Mouse (Mus musculus) heart, postnatal 0 days (tissue): ENCODE results near the gene Ermap. TPM values are rescaled to one million over a fixed set of nuclear protein-coding genes. Genes with fewer than 3 reads are reported as not detected.

Experiments used
- ATAC-seq: fragments of 200-750 bp; cut with Nextera tagmentation; 2 replicates; pipeline ENCODE4 v1.8.0; 2017; ENCODE audit warnings: low read depth, moderate number of reproducible peaks, moderate library complexity; ENCODE audit not compliant: insufficient read depth
- DNase-seq: peaks from one replicate; pipeline ENCODE4 v3.0.0-alpha.2; 2016; ENCODE audit warnings: low spot score
- H3K27ac ChIP-seq: fragments of 300-500 bp; sonication (generic); 2 replicates; pipeline ENCODE4 v1.5.1; 2014; ENCODE audit warnings: low read depth, mild to moderate bottlenecking
- H3K27me3 ChIP-seq: fragments of 300-500 bp; sonication (generic); 2 replicates; pipeline ENCODE4 v1.6.1; 2014; ENCODE audit warnings: low read length, mixed read lengths; ENCODE audit not compliant: control insufficient read depth, insufficient read depth
- H3K36me3 ChIP-seq: fragments of 300-500 bp; sonication (generic); replicated peaks from 2 replicates; pipeline ENCODE4 v1.6.1; 2014; ENCODE audit warnings: low read length, mixed read lengths; ENCODE audit not compliant: control insufficient read depth, insufficient read depth
- H3K4me1 ChIP-seq: fragments of 300-500 bp; sonication (generic); 2 replicates; pipeline ENCODE4 v1.6.1; 2014; ENCODE audit warnings: antibody characterized with exemption; ENCODE audit not compliant: control insufficient read depth, insufficient read depth
- H3K4me2 ChIP-seq: fragments of 300-500 bp; sonication (generic); 2 replicates; pipeline ENCODE4 v1.6.1; 2014; ENCODE audit warnings: low read depth, mild to moderate bottlenecking, low read length, moderate library complexity
- H3K4me3 ChIP-seq: fragments of 300-500 bp; sonication (generic); 2 replicates; pipeline ENCODE4 v1.5.1; 2014; ENCODE audit warnings: low read depth, low read length
- H3K9ac ChIP-seq: fragments of 300-500 bp; sonication (generic); replicated peaks from 2 replicates; pipeline ENCODE4 v1.6.1; 2014; ENCODE audit warnings: low read depth, low read length, mixed read lengths
- H3K9me3 ChIP-seq: fragments of 300-500 bp; sonication (generic); replicated peaks from 2 replicates; pipeline ENCODE4 v1.6.1; 2016; ENCODE audit warnings: low read length; ENCODE audit not compliant: control insufficient read depth
- CTCF ChIP-seq: IDR thresholded peaks from 2 replicates; pipeline ENCODE4 v1.5.1; 2016; ENCODE audit warnings: antibody characterized with exemption, control low read depth, low read depth
- EP300 ChIP-seq: IDR thresholded peaks from 2 replicates; pipeline ENCODE4 v1.6.1; 2016; ENCODE audit warnings: antibody characterized with exemption, low read depth
- WGBS: fragments of 180-500 bp; shearing (Covaris S2); extraction: QIAGEN DNeasy Blood & Tissue Kit; methylation state at CpG from one replicate; pipeline ENCODE4 v1.1.7; 2014; 5-methylcytosine and 5-hydroxymethylcytosine counted together
- polyA plus RNA-seq: library from polyadenylated mRNA; unstranded; fragments of >200 nt; fragmentation: Nextera tagmentation; extraction: Ambion mirVana; gene quantifications from 2 replicates; pipeline ENCODE4 v1.2.1, GENCODE M21; 2015
- total RNA-seq: library from RNA; depleted of rRNA; stranded (reverse); fragments of >200 nt; gene quantifications from 2 replicates; pipeline ENCODE4 v1.2.3, GENCODE M21; 2014; ENCODE audit warnings: low replicate concordance

Ermap gene
- total and polyA plus RNA-seq, 2 experiments from 2014 or later, result 0.57 TPM; not detected in 1

DNA sequence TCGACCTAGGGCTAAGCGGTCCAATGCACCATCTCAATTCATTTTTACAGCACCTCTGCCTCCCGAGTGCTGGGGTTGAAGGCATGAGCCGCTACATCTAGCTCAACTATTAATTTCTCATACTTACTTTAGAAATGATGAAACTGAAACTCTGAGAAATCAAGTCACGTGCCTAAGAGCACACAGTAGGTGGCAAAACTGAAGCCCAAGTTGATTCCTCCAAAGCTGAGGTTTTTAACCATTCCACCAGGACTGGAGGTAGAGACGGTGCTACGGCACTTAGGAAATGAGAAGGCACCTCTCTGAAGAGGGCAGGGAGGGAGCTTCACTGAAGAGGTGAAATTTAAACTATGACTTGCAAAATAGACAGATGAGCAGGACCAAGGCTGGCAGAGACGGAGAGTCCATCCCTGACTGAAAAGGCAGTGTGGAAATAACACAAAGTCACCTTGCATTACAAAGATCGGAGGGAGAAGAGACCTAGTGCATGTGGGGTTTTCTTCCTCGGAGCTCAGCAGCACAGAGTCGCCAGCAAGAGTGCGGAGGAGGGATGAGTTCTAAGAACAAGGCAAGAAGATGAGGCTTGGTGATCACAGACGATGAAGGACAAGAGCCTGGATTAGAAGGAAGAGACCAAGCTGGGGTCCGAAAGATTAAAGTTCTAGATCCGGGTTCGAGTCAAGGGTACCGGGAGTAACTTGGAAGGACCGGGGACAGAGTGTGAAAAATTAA is 16.7 kb downstream of the Ermap start:
- DNase-seq (no peak), ATAC-seq (no peak)
- Histone ChIP-seq H3K27me3 (no peaks in the 10 kb centered on the region), H3K4me1 (peaks cover 16% of the 10 kb centered on the region; the same call in 1 of the 2 replicates), H3K9me3 (no peaks in the 10 kb centered on the region), H3K4me3 (peak overlapping the region; percentile 93), H3K9ac (peak overlapping the region; percentile 89), H3K4me2 (peak overlapping the region; percentile 80), H3K27ac (peak overlapping the region; percentile 93), H3K36me3 (peaks cover 24% of the 10 kb centered on the region)
- 28% methylated on average over 18 of the region's 18 CpGs for WGBS
- TF ChIP-seq CTCF (no peak), EP300 (no peak)

GRCm38 (mm10) chr4:119167663-119168062 is 22.1 kb downstream of the Ermap start:
- H3K4me2 ChIP-seq, result no peak overlapping the region
- H3K4me3 ChIP-seq, result no peak overlapping the region
- no peaks in the 10 kb centered on the region for H3K9me3 ChIP-seq
- WGBS, result 2% methylated on average over 4 of the region's 4 CpGs
- no peak overlapping the region for H3K27ac ChIP-seq
- no peaks in the 10 kb centered on the region for H3K27me3 ChIP-seq
- H3K4me1 ChIP-seq, result peaks cover 10% of the 10 kb centered on the region; the same call in 1 of the 2 replicates
- no peak overlapping the region for H3K9ac ChIP-seq
- peak; percentile 76 for DNase-seq
- ATAC-seq, result peak; percentile 52; the same call in 1 of the 2 replicates
- H3K36me3 ChIP-seq, result peaks cover 24% of the 10 kb centered on the region
- TF ChIP-seq CTCF (peak; percentile 93), EP300 (no peak)

GRCm38 (mm10) chr4:119167068-119167467 is 22.7 kb downstream of the Ermap start:
- 82% methylated on average over 4 of the region's 4 CpGs for WGBS
- Histone ChIP-seq H3K4me3 (no peak overlapping the region), H3K27ac (no peak overlapping the region), H3K4me2 (no peak overlapping the region), H3K27me3 (no peaks in the 10 kb centered on the region), H3K9ac (no peak overlapping the region), H3K9me3 (no peaks in the 10 kb centered on the region), H3K36me3 (peaks cover 24% of the 10 kb centered on the region), H3K4me1 (0 out of 2 replicates have a peak, but pooled peaks cover 4% of the 10 kb centered on the region)
- DNase-seq (no peak), ATAC-seq (no peak)
- TF ChIP-seq EP300, result no peak
- TF ChIP-seq CTCF, result peak; percentile 1; the same call in 1 of the 2 replicates

DNA sequence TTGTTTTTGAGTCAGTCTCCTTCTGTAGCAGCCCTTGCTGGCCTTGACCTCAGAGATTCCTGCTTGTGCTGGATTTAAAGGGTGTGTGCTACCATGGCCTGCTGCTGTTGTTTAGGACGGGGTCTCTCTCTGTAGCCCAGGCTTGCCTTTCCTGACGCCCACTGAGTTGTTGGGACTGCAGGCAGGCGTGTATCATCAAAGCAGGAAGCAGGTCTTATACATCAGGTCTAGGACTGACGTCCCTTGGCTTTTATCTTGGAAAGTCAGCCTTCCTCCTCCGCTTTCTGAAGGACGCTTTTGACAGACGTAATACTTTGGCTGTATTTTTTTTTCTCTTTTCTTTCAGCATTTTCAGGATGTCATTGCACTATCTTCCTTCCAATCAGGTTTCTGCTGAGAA is 23.9 kb downstream of the Ermap start:
- ATAC-seq, result no peak
- no peak for DNase-seq
- peaks cover 24% of the 10 kb centered on the region for H3K36me3 ChIP-seq
- no peaks in the 10 kb centered on the region for H3K27me3 ChIP-seq
- no peak overlapping the region for H3K4me2 ChIP-seq
- H3K4me1 ChIP-seq, result no peaks in the 10 kb centered on the region
- 51% methylated on average over 7 of the region's 7 CpGs for WGBS
- TF ChIP-seq CTCF (no peak), EP300 (no peak)
- no peak overlapping the region for H3K27ac ChIP-seq
- no peak overlapping the region for H3K9ac ChIP-seq
- H3K4me3 ChIP-seq, result no peak overlapping the region
- H3K9me3 ChIP-seq, result no peaks in the 10 kb centered on the region

DNA sequence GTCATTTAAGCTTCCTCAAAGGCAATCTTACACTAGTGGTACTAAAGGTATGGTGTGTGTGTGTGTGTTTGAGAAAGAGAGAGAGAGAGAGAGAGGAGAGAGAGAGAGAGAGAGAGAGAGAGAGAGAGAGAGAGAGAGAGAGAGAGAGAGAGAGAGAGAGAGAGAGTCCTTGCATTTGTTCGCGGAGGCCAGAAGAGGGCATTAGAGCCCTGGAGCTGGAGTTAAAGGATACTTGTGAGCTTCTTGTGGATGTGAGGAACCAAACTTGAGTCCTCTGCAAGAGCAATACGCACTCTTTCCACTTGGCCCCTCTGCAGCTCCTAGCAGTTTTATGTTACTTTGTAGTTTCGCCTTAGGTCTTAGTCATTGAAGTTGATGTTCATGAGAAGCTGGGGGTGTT is 26.8 kb downstream of the Ermap start:
- no peak overlapping the region for H3K4me2 ChIP-seq
- no peak overlapping the region for H3K27ac ChIP-seq
- H3K4me1 ChIP-seq, result no peaks in the 10 kb centered on the region
- no peaks in the 10 kb centered on the region for H3K36me3 ChIP-seq
- no peaks in the 10 kb centered on the region for H3K9me3 ChIP-seq
- WGBS, result 75% methylated on average over 4 of the region's 4 CpGs
- no peak for ATAC-seq
- no peak overlapping the region for H3K4me3 ChIP-seq
- H3K9ac ChIP-seq, result no peak overlapping the region
- DNase-seq, result no peak
- no peak for TF ChIP-seq EP300
- 0 out of 2 replicates have a peak, but pooled peaks have one; percentile 5 for TF ChIP-seq CTCF
- H3K27me3 ChIP-seq, result no peaks in the 10 kb centered on the region
